Mouse (Mus musculus) activated CD4-positive, CD25-positive, alpha-beta regulatory T cell, adult 4 months (primary cell): ENCODE measurements around the gene Lrp2. TPM values are rescaled to one million over a fixed set of nuclear protein-coding genes. Genes with fewer than 3 reads are reported as not detected.

Experiments
- ATAC-seq: one replicate; pipeline ENCODE4 v1.8.0; 2017
- polyA plus RNA-seq, 2 experiments: library from polyadenylated mRNA; unstranded; fragments of 100-300 nt; shearing (Covaris generic); gene quantifications; one replicate each; pipeline ENCODE4 v1.2.1; 2017

Gene Lrp2
- under 1 TPM in 1 of 2 experiments, not detected in 1; 0.44 TPM for polyA plus RNA-seq

DNA sequence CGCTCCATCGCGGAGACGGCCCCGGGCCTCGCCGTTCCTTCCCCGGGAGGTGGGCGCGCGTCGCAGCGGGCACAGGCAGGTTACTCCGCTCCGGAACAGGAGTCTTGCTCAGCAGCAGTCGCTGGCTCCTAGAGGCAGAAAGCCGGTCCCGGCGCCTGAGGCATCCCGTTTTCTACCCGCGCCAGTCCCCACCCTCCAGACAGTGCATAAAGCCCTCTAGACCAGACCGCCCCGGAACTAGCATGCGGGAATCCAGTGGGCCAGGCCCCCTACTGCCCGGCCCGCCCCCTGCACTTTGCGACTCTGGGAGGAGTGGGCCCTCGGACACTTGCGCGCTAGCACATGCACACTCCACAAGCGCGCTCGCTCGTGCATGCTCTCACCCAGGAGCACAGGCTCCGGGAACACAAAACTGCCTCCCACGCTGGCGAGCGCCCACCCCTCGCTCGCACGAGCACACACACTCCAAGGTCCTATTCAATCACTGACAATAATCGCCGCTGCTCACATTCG lies at the start of gene Lrp2:
TSS of gene Lrp2 (minus strand) at position 180 of the 513 bp plus-strand sequence.
- no peak for ATAC-seq

DNA sequence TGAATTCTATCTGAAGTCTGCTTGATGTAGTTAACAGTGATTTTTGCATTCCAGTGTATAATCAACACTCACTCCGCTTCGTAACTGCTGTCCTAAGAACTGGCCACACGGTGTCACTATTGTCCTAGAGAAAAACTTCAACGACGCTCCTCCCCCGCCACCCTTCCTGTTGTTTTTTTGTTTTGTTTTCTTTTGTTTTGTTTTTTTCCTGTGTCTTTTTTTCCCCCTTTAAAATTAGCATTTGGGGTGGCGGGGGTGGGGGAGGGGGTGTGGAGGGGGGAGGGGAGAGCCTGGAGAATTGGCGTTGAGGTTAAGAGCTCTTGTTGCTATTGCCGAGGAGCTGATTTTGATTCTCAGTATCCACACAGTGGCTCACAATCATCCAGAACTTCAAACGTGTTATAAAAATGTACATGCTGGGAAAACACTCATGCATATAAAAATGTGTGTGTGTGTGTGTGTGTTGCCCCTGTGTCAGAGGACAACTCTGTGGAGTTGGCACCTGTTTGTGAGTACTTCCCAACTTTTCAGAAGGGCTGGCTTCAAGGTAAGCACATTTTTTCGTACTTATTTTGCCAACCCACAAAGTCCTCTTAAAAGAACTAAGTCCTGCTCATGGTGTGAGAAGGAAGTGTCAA lies 49.3 kb upstream of the Lrp2 start:
- ATAC-seq: peak; percentile 84

DNA sequence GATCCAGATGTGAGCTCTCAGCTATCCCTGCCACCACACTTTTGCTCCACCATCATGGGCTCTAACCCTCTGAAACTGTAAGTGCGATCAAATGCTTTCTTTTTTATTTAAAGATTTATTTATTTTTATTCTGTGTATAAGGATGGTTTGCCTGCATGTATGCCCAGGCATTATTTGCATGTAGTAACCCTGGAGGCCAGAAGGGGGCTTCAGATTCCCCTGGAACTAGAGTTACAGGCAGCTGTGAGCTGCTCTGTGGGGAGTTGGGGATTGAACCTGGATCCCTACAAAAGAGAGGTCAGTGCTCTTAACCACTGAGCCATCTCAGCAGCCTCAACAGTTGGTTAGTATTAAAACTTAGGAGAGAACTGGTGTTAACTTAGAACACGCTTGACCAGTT lies 45.6 kb upstream of the Lrp2 start:
- ATAC-seq: no peak

DNA sequence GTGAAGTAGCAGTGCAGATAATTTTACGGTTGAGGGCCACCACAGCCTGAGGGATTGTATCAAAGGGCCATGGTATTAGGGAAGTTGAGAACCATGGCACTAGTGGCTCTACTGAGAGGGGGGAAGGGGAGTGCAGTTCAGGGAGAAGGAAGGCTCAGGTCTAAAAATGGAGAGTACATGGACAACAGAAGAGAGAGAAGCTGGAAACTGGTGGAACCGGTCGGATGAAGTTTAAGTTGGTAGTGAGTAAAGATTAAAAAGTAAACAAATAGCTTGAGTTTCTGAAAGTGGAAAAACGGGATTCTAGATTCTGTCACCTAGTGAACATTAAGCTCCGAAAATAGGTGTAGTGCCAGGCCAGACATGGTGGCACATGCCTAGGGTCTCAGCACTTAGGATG lies 44.9 kb upstream of the Lrp2 start:
- no peak for ATAC-seq

DNA sequence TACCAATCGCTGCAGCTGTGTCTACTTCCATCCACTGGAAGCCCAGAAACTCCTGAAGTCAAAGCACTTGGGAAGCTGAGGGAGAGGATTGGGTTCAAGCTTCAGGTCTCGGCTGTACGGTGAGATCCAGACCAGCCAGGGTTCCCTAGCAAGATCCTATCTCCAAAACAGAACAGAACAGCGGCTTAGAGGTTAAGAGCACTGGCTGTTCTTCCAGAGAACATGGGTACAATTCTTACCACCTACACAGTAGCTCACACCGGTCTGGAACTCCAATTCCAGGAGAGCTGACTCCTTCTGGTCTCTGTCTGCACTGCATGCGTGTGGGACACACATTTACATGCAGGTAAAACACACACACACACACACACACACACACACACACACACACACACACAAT lies 44.0 kb upstream of the Lrp2 start:
- no peak for ATAC-seq

DNA sequence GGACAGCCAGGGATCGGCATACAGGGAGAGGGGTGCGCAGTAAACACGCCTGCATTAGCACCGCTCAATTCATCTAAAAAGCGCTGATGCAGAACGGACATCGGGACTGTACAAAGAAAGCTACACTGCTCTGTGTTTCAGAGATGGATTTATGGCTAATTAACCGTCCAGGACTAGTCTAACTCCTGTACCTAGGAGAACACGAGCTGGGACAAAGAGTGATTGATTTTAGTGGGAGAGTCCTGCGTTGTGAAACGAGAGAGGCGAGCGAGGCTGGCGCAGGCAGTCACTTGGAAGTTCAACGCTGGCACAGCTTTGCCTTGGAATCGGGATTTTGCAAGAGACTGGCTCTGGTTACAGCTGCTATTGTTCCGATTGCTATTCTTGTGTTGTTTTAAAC lies 43.4 kb upstream of the Lrp2 start:
- ATAC-seq: no peak

DNA sequence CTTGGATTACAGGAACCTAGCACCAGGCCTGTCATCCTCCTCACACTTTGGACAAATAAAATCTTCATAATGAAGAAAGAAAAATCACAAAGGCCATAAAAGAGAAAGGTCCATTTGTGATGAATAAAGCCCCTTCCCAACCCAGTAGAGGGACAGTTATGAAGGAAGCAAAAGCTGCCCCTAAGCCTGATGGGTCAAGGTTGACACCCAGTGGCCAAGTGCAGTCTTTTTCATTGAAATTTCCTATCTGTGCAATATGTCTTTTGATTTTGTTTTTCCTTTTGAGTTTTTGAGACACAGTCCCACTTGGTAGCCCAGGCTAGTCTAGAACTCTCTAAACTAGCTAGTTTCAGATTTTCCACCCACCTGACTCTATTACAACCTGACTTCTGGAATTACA lies 33.4 kb upstream of the Lrp2 start:
- ATAC-seq: no peak

DNA sequence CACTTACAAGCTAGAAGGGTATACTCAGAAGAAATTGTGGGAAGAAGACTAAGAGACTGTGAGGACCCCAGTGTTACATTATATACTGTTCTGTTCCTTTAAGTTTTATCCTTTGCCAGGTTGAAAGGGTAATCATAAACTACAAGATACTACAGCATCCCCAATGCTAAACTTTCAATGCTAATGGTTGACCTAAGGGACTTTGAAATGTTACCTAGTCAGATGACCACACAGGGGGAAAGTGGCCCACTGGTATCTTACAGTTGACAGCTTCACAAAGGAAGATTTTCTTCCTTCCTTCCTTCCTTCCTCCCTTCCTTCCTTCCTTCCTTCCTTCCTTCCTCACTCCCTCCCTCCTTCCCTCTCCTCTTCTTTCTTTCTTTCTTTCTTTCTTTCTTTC lies 32.5 kb upstream of the Lrp2 start:
- no peak for ATAC-seq

DNA sequence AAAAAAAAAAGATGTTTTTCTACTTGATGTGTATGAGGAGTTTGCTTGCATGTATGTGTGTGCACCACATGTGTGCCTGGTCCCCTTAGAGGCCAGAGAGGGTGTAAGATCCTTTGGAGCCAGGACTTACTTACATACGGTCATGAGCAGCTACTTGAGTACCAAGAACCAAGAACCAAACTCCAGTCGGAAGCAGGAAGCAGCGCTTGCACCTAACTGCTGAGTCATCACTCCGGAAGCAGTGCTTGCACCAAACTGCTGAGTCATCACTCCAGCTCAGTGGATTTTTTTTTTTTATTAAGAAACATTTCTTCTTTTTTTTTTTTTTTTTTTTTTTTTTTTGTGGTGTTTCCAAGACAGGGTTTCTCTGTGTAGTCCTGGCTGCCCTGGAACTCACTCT lies 27.4 kb upstream of the Lrp2 start:
- ATAC-seq: no peak

DNA sequence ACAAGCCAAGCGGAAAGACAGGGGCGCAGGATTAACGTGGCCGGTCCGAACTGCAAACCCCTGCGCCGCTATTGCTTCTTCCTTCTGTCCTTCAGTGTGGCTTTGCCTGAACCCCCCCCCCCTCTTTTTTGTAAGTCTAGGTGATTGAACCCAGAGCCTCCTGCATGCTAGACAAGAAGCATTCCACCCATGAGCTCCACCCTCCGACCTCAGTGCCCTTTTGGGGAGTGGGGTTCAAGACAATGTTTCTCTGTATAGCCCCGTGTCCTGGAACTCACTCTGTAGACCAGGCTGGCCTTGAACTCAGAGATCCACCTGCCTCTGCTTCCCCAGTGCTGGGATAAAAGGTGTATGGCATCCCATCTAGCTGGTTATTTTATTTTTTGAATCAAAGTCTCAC lies 26.9 kb upstream of the Lrp2 start:
- ATAC-seq: no peak

DNA sequence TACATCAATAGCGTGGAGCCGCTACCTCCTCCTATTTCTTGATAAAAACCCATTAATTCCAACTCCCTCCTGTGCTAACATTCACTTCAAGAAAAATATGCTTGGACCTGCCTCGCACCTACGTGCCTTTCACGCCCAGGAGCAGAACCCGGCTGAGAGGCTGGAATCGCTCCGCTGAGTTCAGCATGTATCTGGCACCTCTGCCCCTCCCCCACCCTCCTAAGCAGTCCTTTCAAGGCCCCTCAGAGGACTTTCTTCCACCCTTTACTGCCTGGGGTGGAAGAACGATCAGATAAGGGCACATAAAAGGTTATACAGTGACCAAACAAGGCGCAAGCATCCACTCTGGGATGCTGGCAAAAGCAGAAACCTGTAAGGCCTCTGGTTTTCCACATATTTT lies 26.4 kb upstream of the Lrp2 start:
- no peak for ATAC-seq

DNA sequence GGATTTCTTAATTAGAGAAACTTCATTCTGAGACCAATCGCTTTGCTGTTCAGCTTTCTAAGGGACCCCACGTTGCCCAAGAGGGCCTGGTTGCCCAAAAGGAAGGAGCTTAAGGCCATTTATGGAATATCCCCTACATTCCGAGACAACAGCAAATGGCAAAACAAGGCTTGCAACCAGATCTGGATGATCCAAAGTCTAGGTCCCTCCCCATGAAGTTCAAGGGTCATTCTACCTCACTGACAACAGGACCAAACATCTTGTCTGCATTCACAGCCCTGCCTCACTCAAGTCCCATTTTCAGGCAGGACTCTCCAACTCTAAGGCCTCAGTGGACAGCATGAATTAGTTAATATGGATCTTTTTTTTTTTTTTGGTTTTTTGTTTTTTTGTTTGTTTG lies 20.8 kb upstream of the Lrp2 start:
- no peak for ATAC-seq

DNA sequence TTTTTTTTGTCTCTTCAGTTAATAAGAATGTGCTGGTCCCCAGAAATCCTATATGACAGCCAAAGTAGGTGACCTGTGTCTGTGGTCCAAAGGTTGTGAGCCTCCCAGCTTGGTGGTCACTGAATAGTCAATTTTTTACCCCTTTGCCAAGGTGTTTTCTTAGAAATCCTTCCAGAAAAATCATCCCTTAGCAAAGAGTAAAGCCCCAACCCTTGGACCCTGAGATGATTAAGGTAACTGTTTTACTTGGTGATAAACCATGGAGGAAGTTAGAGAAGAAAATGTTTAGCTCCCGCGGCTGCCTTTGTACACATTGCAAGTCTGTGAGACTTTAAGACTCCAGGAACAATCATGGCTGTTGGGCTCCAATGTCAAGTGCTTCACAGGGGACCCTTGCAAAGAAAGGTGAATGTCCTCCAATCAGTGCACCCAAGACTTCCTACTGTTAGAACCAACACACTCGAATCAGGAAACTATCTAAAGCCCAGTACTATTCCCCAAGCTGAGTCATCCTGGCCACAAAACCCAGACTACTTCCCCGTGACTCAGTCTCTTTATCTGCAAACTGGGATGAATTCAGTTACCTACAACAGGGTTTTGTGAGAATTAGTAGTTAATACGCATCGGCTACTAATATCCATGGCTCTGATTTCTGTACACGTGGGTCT lies 18.0 kb upstream of the Lrp2 start:
- no peak for ATAC-seq

DNA sequence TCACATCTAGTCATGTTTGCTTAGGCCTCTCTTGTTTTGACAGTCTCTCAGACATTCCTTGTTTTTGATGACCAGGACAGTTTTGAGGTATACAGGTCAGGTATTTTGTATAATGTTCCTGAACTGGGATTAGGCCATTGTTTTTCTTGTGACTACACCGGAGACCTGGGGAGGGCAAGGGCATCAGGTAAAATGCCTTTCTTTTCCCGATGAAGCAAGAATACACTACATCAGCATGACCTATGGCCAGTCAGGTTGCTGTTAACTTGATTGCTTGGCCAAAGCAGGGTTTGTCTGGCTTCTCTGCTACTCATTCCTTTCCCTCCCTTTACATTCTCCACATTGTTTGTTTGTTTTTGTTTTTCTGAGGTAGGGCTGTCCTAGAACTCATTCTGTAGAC lies 7.3 kb upstream of the Lrp2 start:
- ATAC-seq: no peak

DNA sequence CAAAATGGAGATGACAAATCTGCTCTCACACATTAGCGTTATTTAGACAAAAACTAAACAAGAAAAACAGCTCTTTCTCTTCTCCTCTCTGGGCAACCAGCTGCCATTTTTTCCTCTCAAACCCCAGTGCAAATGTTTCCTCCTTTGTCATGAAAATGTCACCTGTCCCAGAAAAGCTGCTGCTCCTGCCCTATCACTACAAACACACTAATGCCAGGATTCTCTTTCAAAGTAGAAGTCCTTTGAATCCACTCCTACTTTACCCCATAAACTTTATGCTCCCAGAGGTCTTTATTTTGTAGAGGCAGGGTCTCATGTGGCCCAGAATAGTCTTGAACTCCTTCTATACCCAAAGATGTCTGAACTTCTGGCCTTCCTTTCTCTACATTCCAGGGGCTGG lies 6.7 kb upstream of the Lrp2 start:
- ATAC-seq: no peak

DNA sequence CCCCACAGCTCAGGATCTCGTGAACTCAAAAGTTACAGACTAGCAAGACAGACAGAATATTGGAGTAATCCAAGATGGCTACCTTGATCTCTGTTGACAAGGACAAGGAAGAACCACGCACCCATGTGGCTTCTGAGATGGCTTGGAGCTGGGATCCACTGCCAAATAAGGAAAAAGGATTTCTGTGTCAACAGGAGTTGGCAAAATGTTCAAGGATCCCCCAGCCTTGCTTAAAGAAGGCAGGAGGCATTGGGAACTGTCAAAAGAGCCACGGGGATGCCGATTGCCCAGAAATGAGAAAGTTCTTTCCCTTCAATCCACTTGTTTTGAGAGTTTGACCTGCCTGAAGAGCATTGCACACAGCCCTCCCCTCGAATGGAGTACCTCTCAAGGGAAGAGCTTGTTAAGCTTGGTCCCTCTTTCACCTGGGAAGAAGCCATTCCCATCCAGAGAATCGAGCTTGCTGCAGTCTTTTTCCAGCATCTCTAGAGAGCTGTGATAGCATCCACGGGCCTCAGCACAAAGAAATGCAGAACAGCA lies 6.2 kb upstream of the Lrp2 start:
- no peak for ATAC-seq

DNA sequence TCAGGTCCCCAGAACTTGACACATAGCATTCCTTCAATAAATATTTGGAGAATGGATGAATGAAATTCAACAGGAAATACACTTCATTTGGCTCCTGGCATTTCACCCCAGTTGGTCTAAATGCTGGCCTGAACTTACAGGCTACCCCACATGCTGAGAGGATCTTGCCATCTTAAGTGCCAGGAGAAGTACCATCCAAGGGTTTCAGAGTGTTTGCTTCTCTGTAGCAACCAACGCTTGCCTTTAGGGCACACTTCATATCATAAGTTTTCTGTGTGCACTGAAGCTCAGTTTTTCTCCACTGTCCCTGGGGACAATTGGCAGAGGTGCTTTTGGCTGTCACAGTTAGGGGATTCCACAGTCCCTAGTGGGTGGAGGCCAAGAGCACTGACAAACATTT lies 4.7 kb upstream of the Lrp2 start:
- ATAC-seq: no peak

DNA sequence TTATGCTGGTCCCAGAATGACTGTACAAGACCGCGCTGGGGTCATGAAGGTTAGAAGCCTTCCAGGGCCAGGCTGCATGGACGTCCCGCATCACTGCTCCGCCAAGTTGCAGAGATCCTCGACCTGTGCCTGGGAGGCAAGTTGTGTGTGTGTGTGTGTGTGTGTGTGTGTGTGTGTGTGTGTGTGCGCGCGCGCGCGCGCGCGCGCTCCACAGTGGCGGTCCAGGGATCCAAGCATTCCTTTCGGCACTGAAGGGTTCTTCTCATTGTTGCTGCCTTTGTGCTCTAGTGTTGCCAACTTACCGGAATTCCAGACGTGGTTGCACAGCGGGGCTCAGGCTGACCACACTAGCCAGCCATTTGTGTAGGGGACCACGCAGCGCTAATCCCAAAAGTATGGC lies 2.0 kb upstream of the Lrp2 start:
- ATAC-seq: no peak

DNA sequence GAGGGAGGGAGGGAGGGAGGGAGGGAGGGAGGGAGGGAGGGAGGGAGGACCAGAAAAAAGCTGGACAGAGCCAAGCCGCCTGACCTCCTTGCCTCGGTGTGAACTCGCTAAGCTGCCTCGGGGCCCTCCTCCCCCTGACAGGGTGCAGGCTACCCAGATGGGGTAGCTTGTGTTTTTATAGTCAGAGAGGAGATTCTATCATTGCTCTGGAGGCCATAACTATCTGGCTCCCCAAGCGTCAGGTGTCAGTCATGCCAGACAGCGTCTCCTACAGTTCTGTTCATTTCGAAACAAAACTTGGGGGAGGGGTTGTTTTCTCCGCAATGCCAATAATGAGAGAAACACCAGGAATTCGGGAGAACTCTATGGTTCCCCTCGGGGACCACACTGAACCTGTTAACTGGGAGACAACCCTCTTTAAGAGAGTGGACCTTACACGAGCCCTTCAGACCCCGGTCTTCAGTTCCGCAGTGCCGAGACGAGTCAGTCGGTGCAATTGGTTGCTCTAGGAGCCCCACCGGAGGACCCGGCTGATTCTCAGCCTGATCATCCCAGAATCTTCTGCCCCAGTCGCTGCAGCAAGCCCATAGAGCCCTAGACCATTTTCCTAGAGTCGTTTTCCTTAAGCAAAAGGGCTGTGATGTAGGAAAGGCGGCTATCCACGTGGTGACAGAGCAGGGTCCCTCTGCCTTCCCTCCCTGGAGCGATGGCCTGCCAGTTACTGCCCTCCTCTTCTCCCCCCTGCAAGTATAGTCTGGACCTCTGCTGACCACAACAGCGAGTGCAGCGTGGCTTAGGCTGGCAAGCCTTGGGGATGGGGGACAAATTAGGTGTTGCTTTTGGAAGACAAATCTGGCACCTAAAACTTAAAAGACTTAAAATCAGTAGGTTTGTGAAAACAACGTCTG lies 1.2 kb upstream of the Lrp2 start:
- no peak for ATAC-seq

DNA sequence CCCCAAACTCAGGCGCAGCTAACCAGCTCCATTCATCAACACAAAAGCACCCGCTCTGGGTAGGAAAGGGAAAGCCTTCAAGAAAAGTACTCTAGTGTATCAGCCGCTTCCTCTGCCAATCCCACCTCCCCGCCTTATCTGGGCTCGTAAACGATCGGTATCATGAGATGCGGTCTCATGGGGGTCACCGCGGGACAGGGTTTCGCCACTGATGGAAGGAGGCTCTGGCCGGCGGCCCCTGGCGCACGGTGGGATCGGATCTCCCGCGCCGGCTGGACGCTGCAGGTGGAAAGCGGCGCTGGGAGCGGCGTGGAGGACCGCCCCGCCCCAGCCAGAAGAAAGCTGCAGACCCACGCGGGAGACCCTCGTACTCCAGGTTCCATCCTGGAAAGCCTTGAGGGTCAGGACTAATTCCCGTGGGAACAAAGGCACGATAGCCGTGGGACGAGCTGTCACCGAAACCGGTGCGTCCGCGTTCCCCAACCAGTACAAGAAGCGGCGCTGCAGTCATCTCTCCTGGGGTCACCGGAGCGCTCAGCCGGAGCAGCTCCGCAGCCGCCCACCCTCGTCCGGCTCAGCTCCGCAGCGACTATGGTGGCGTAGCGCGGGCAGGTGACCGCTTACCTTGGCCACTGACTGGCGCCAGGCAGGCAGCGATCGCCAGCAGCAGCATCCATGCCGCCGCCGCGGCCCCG lies 527 bp downstream of the Lrp2 start:
- no peak for ATAC-seq

DNA sequence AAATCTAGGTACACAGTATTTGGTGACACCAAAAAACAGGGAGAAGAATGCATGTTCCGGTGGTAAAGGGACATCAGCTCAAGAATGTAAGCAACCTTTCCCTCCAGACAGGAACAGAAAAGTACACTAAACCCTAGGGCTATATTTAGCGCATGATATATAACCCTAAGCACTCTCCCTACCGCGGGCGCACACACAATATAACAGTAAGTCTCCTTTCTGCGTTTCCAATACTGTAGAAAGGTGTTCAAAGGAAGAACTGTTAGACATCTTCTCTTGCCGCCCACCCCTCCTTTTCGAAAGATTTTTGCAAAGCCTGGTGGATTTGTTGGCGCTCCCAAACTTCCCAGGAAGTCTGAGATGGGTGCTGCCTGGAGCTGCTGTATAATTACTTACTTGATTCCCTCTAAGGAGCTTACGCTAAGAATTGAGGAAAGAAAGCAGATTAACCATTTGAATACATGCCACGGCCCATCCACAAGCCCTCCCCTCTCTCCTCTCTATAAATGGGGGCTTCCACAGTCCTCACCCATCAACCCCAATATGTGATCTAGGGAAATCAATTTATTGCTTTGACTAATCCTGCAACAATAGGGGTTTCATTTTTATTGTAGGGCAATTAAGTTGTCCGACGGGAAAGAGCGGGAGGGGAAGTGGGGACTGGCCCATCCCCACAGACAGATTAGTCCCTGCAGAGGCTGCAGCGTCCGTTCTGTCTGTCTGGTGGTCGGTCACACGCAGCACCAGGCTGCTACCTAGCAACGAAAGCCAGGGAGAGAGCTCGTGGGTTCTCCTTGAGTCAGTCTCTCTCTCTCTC lies 1.5 kb downstream of the Lrp2 start:
- ATAC-seq: no peak

DNA sequence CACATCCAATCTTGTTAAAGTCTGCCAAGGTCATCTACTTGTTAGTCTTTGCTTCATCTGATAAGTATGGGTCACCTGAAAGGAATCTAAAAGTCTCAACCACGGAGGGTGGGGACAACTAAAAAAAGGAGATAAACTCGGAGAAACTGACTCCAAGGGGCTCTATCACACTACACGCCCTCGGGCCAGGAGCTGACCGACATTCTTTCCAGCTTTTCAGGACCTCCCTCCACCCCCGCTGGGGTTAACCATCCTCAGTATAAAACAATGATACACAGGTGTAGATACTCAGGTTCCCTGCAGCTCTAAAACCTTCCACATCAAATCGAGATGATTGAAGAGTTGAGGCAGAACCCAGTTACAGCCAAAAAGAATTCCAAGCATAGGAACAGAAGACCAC lies 3.0 kb downstream of the Lrp2 start:
- no peak for ATAC-seq
